Mouse (Mus musculus): ENCODE data around the gene Dcaf5. TPM values are rescaled to one million over a fixed set of nuclear protein-coding genes. Genes with fewer than 3 reads are reported as not detected.

Dcaf5 gene
- polyA plus RNA-seq, 1 experiment from 2014 or later, result 12.3 TPM

GRCm38 (mm10) chr12:80434601-80434960 is 1.8 kb downstream of the Dcaf5 start:
- DNase-seq (ENCODE audit: low spot score) (no peak), ATAC-seq (ENCODE audit: low read depth) (no peak)
- 6% methylated on average over 8 of the region's 10 CpGs for WGBS
- Histone ChIP-seq H3K36me3 (ENCODE audit: control insufficient read depth, insufficient read depth, low read length) (no peaks in the 10 kb centered on the region), H3K9me3 (ENCODE audit: control insufficient read depth, low read length) (no peaks in the 10 kb centered on the region), H3K27me3 (replicated peaks; ENCODE audit: control insufficient read depth, insufficient read depth, low read length) (no peaks in the 10 kb centered on the region), H3K4me1 (ENCODE audit: control insufficient read depth, insufficient read depth, low read length) (peaks cover 11% of the 10 kb centered on the region), H3K27ac (replicated peaks; ENCODE audit: low read depth, low read length) (peak overlapping the region; percentile 97), H3K9ac (ENCODE audit: low read depth, low read length) (peak overlapping the region; percentile 90), H3K4me3 (ENCODE audit: low read depth, low read length) (peak overlapping the region; percentile 94), H3K4me2 (ENCODE audit: low read depth, low read length) (peak overlapping the region; percentile 66)

DNA sequence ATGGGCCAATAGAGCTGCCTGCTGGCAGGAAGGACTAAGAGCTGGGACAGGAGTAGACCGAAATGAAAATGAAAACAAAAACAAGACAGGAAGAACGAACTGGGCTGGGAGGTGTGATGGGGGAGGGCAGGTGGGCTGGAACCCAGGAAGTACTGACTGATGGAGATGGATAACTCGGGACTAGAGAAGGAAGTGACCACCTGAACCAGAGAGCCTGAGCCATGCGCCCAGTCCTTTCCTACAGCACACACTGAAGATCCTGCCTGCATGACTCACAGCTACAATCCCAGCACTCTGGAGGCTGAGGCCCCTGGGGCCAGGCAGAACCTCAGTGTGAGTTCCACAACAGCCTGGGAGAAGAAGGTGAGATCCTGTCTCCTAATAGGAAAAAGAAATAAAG is 3.1 kb downstream of the Dcaf5 start:
- Histone ChIP-seq H3K27me3 (replicated peaks; ENCODE audit: control insufficient read depth, insufficient read depth, low read length) (no peaks in the 10 kb centered on the region), H3K4me1 (ENCODE audit: control insufficient read depth, insufficient read depth, low read length) (peaks cover 11% of the 10 kb centered on the region), H3K9me3 (ENCODE audit: control insufficient read depth, low read length) (no peaks in the 10 kb centered on the region), H3K36me3 (ENCODE audit: control insufficient read depth, insufficient read depth, low read length) (0 out of 2 replicates have a peak, but pooled peaks cover 6% of the 10 kb centered on the region), H3K4me3 (ENCODE audit: low read depth, low read length) (no peak overlapping the region), H3K27ac (replicated peaks; ENCODE audit: low read depth, low read length) (no peak overlapping the region), H3K4me2 (ENCODE audit: low read depth, low read length) (no peak overlapping the region), H3K9ac (ENCODE audit: low read depth, low read length) (no peak overlapping the region)
- ATAC-seq (ENCODE audit: low read depth), result no peak
- DNase-seq (ENCODE audit: low spot score), result no peak
- 57% methylated on average over 4 of the region's 4 CpGs for WGBS

- WGBS, result 84% methylated on average over 3 of the region's 3 CpGs
- ATAC-seq (ENCODE audit: low read depth) (no peak), DNase-seq (ENCODE audit: low spot score) (no peak)
- Histone ChIP-seq H3K36me3 (ENCODE audit: control insufficient read depth, insufficient read depth, low read length) (peaks cover 32% of the 10 kb centered on the region), H3K9me3 (ENCODE audit: control insufficient read depth, low read length) (no peaks in the 10 kb centered on the region), H3K4me1 (ENCODE audit: control insufficient read depth, insufficient read depth, low read length) (no peaks in the 10 kb centered on the region), H3K27me3 (replicated peaks; ENCODE audit: control insufficient read depth, insufficient read depth, low read length) (no peaks in the 10 kb centered on the region), H3K9ac (ENCODE audit: low read depth, low read length) (no peak overlapping the region), H3K27ac (replicated peaks; ENCODE audit: low read depth, low read length) (no peak overlapping the region), H3K4me2 (ENCODE audit: low read depth, low read length) (no peak overlapping the region), H3K4me3 (ENCODE audit: low read depth, low read length) (no peak overlapping the region)
These were observed 8.7 kb downstream of the Dcaf5 start for GRCm38 (mm10) chr12:80427683-80428082.

DNA sequence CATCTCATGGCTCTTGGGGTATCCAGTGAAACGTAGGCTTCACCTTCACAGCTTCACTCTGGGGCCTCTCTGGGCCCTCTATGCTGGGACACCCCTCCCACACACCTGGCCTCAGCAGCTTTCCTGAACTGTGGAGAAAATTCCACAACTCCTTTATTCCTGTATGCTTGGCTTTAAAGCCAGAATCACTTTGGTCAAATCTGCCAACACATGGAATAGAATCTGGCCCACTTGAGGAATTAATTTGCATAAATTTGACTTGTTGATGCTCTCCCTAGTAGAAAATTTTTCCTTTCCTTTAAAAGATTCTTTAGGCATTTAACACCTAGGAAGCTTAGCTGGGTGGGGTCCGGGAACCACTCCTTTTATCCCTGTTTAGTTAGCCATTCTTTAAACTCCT is 21.3 kb downstream of the Dcaf5 start:
- H3K9me3 ChIP-seq (ENCODE audit: control insufficient read depth, low read length), result peaks cover 18% of the 10 kb centered on the region

DNA sequence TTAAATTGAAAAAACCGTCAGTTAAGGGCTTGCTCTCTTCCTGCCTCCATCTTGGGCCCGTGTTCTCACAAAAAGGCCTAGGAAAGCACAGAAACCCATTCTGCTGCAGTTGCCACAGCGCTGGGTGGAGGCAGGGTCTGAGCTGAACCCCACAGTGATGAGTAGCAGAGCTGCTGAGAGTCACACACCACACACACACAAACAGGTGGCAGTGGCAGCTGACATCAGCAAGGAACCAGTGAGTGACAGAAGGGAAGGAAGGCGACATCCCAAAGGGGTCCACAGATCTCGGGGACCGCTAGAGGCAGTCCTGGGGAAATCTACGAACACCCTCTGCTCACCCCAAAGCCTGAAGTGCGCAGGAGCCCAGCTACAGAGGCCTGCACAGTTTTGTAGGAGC is 25.5 kb downstream of the Dcaf5 start:
- peaks cover 36% of the 10 kb centered on the region for H3K36me3 ChIP-seq (ENCODE audit: control insufficient read depth, insufficient read depth, low read length)
- no peak overlapping the region for H3K4me3 ChIP-seq (ENCODE audit: low read depth, low read length)
- no peaks in the 10 kb centered on the region for H3K4me1 ChIP-seq (ENCODE audit: control insufficient read depth, insufficient read depth, low read length)
- no peak for DNase-seq (ENCODE audit: low spot score)
- H3K9ac ChIP-seq (ENCODE audit: low read depth, low read length), result no peak overlapping the region
- no peaks in the 10 kb centered on the region for H3K27me3 ChIP-seq (replicated peaks; ENCODE audit: control insufficient read depth, insufficient read depth, low read length)
- 94% methylated on average over 8 of the region's 8 CpGs for WGBS
- H3K27ac ChIP-seq (replicated peaks; ENCODE audit: low read depth, low read length), result no peak overlapping the region
- 0 out of 2 replicates have a peak, but pooled peaks have one; percentile 15 for ATAC-seq (ENCODE audit: low read depth)
- H3K4me2 ChIP-seq (ENCODE audit: low read depth, low read length), result no peak overlapping the region
- peaks cover 10% of the 10 kb centered on the region for H3K9me3 ChIP-seq (ENCODE audit: control insufficient read depth, low read length)

More for the DNA sequence above, 21.3 kb downstream of the Dcaf5 start:
- H3K4me3 ChIP-seq (ENCODE audit: low read depth, low read length), result no peak overlapping the region
- no peak for ATAC-seq (ENCODE audit: low read depth)
- H3K4me1 ChIP-seq (ENCODE audit: control insufficient read depth, insufficient read depth, low read length), result no peaks in the 10 kb centered on the region
- no peak for DNase-seq (ENCODE audit: low spot score)
- no peak overlapping the region for H3K9ac ChIP-seq (ENCODE audit: low read depth, low read length)
- peaks cover 40% of the 10 kb centered on the region for H3K36me3 ChIP-seq (ENCODE audit: control insufficient read depth, insufficient read depth, low read length)
- H3K27me3 ChIP-seq (replicated peaks; ENCODE audit: control insufficient read depth, insufficient read depth, low read length), result no peaks in the 10 kb centered on the region
- 86% methylated on average over 2 of the region's 2 CpGs for WGBS
- no peak overlapping the region for H3K4me2 ChIP-seq (ENCODE audit: low read depth, low read length)
- H3K27ac ChIP-seq (replicated peaks; ENCODE audit: low read depth, low read length), result no peak overlapping the region

DNA sequence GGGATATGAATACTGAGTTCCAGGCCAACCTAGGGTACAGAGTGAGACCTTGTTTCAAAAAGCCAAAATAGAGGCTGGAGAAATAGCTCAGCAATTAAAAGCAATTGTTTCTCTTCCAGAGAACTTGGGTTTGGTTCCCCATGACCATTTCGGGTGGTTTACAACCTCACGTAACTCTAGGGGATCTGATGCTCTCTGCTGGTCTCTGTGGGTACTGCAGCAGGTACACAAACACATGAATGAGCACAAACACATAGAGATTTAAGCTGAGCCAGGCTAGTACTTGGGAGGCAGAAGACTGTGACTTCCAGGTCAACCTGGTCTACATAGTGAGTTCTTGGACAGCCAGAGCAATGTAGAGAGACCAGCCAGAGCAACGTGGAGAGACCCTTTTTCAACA is 28.6 kb downstream of the Dcaf5 start:
- Histone ChIP-seq H3K27me3 (replicated peaks; ENCODE audit: control insufficient read depth, insufficient read depth, low read length) (no peaks in the 10 kb centered on the region), H3K4me1 (ENCODE audit: control insufficient read depth, insufficient read depth, low read length) (no peaks in the 10 kb centered on the region), H3K4me3 (ENCODE audit: low read depth, low read length) (no peak overlapping the region), H3K9ac (ENCODE audit: low read depth, low read length) (no peak overlapping the region), H3K36me3 (ENCODE audit: control insufficient read depth, insufficient read depth, low read length) (peaks cover 29% of the 10 kb centered on the region; the same call in 1 of the 2 replicates), H3K27ac (replicated peaks; ENCODE audit: low read depth, low read length) (no peak overlapping the region), H3K9me3 (ENCODE audit: control insufficient read depth, low read length) (no peaks in the 10 kb centered on the region), H3K4me2 (ENCODE audit: low read depth, low read length) (no peak overlapping the region)
- 46% methylated on average over 3 of the region's 3 CpGs for WGBS
- DNase-seq (ENCODE audit: low spot score) (no peak), ATAC-seq (ENCODE audit: low read depth) (no peak)

- Histone ChIP-seq H3K9ac (ENCODE audit: low read depth, low read length) (no peak overlapping the region), H3K27me3 (replicated peaks; ENCODE audit: control insufficient read depth, insufficient read depth, low read length) (no peaks in the 10 kb centered on the region), H3K36me3 (ENCODE audit: control insufficient read depth, insufficient read depth, low read length) (peaks cover 28% of the 10 kb centered on the region), H3K9me3 (ENCODE audit: control insufficient read depth, low read length) (no peaks in the 10 kb centered on the region), H3K4me2 (ENCODE audit: low read depth, low read length) (no peak overlapping the region), H3K4me1 (ENCODE audit: control insufficient read depth, insufficient read depth, low read length) (no peaks in the 10 kb centered on the region), H3K4me3 (ENCODE audit: low read depth, low read length) (no peak overlapping the region), H3K27ac (replicated peaks; ENCODE audit: low read depth, low read length) (no peak overlapping the region)
- ATAC-seq (ENCODE audit: low read depth) (no peak), DNase-seq (ENCODE audit: low spot score) (peak; percentile 29)
- WGBS, result 40% methylated on average over 3 of the region's 3 CpGs
These were observed 29.8 kb downstream of the Dcaf5 start for GRCm38 (mm10) chr12:80406650-80407049.

DNA sequence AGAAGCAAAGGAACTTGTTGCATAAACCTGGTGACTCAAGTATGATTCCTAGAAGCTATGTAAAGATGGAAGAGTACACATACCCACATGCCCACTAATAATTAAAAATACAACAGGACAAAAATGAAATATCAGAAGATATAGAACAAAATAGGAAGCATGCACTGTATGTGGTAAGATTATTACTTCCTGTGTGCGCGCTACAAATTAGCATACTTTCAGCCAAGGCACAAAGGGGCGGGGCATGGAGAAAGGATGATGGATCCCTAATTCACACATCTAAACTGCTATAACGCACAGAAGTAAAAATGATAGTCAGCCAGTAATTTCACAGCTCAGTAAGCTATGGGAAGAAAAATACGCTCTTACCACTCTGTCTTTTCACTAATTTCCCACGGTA is 32.3 kb downstream of the Dcaf5 start:
- no peaks in the 10 kb centered on the region for H3K9me3 ChIP-seq (ENCODE audit: control insufficient read depth, low read length)
- DNase-seq (ENCODE audit: low spot score), result no peak
- no peak for ATAC-seq (ENCODE audit: low read depth)
- no peak overlapping the region for H3K4me2 ChIP-seq (ENCODE audit: low read depth, low read length)
- H3K36me3 ChIP-seq (ENCODE audit: control insufficient read depth, insufficient read depth, low read length), result peaks cover 36% of the 10 kb centered on the region
- WGBS, result 92% methylated on average over 6 of the region's 6 CpGs
- H3K4me3 ChIP-seq (ENCODE audit: low read depth, low read length), result no peak overlapping the region
- no peaks in the 10 kb centered on the region for H3K4me1 ChIP-seq (ENCODE audit: control insufficient read depth, insufficient read depth, low read length)
- no peak overlapping the region for H3K27ac ChIP-seq (replicated peaks; ENCODE audit: low read depth, low read length)
- no peak overlapping the region for H3K9ac ChIP-seq (ENCODE audit: low read depth, low read length)
- no peaks in the 10 kb centered on the region for H3K27me3 ChIP-seq (replicated peaks; ENCODE audit: control insufficient read depth, insufficient read depth, low read length)

DNA sequence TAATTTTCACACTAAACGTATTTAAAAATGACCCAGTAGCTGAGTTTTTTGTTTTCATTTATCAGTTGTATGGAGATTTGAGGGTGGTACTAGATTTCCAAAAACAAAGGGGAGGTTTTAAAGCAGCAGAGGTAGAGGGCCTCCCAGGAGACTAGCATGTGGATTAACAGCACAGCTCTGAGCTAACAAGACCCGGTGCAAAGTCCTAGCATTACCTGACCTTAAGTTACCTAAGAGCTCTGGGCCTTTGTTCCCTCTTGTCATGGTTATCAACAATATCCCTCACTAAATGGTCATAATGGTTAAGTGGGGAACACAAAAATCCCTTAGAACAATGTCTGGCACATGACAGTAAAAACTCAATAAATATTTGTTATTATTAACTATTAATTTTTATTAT is 37.3 kb downstream of the Dcaf5 start:
- H3K9ac ChIP-seq (ENCODE audit: low read depth, low read length), result no peak overlapping the region
- H3K4me1 ChIP-seq (ENCODE audit: control insufficient read depth, insufficient read depth, low read length), result no peaks in the 10 kb centered on the region
- H3K36me3 ChIP-seq (ENCODE audit: control insufficient read depth, insufficient read depth, low read length), result peaks cover 74% of the 10 kb centered on the region
- no peak overlapping the region for H3K4me3 ChIP-seq (ENCODE audit: low read depth, low read length)
- 81% methylated on average over 2 of the region's 2 CpGs for WGBS
- no peak overlapping the region for H3K4me2 ChIP-seq (ENCODE audit: low read depth, low read length)
- DNase-seq (ENCODE audit: low spot score) (no peak), ATAC-seq (ENCODE audit: low read depth) (no peak)
- no peaks in the 10 kb centered on the region for H3K9me3 ChIP-seq (ENCODE audit: control insufficient read depth, low read length)
- no peaks in the 10 kb centered on the region for H3K27me3 ChIP-seq (replicated peaks; ENCODE audit: control insufficient read depth, insufficient read depth, low read length)
- no peak overlapping the region for H3K27ac ChIP-seq (replicated peaks; ENCODE audit: low read depth, low read length)
